Mouse (Mus musculus) megakaryocyte, embryonic 14.5 days (primary cell): ENCODE results near the gene Htr2a. TPM values are rescaled to one million over a fixed set of nuclear protein-coding genes. Genes with fewer than 3 reads are reported as not detected.

Source experiments
- H3K27me3 ChIP-seq: replicated peaks from 2 replicates; pipeline ENCODE3; 2012; ENCODE audit warnings: inconsistent platforms
- H3K36me3 ChIP-seq: replicated peaks from 2 replicates; pipeline ENCODE3; 2012; ENCODE audit warnings: low read length, inconsistent platforms, mixed read lengths
- H3K4me1 ChIP-seq: 2 replicates; pipeline ENCODE4 v1.6.1; 2012; ENCODE audit warnings: inconsistent platforms
- H3K4me3 ChIP-seq: replicated peaks from 2 replicates; pipeline ENCODE3; 2012; ENCODE audit warnings: moderate library complexity, mild to moderate bottlenecking, inconsistent platforms
- H3K9me3 ChIP-seq: 2 replicates; pipeline ENCODE4 v1.6.1; 2012; ENCODE audit warnings: inconsistent platforms
- FLI1 ChIP-seq: IDR thresholded peaks from 2 replicates; pipeline ENCODE4 v1.6.1; 2012; ENCODE audit warnings: low read length, inconsistent platforms, mixed read lengths
- GATA1 ChIP-seq: IDR thresholded peaks from 3 replicates; pipeline ENCODE4 v1.6.1; 2012; ENCODE audit warnings: mixed read lengths, low read length, inconsistent platforms, borderline replicate concordance
- polyA plus RNA-seq: library from polyadenylated mRNA; stranded (reverse); fragments of >175 nt; gene quantifications from 2 replicates; pipeline ENCODE4 v1.2.3, GENCODE M21; 2012; ENCODE audit warnings: low replicate concordance; ENCODE audit not compliant: insufficient read depth

Gene Htr2a
- polyA plus RNA-seq, 1 experiment, result 0.18 TPM

- H3K36me3 ChIP-seq, result peaks cover 67% of the 10 kb centered on the region
- H3K27me3 ChIP-seq, result no peaks in the 10 kb centered on the region
- peaks cover 94% of the 10 kb centered on the region for H3K4me1 ChIP-seq
- no peaks in the 10 kb centered on the region for H3K9me3 ChIP-seq
- H3K4me3 ChIP-seq, result no peak overlapping the region
- TF ChIP-seq FLI1 (no peak), GATA1 (no peak)
Measured at GRCm38 (mm10) chr14:74650001-74650400, 9.4 kb downstream of the Htr2a start.

- Histone ChIP-seq H3K4me3 (peak overlapping the region; percentile 87), H3K27me3 (no peaks in the 10 kb centered on the region), H3K9me3 (no peaks in the 10 kb centered on the region), H3K4me1 (peaks cover 91% of the 10 kb centered on the region), H3K36me3 (peaks cover 60% of the 10 kb centered on the region)
- no peak for TF ChIP-seq GATA1
- no peak for TF ChIP-seq FLI1
Measured at GRCm38 (mm10) chr14:74651678-74652077, 11.0 kb downstream of the Htr2a start.

GRCm38 (mm10) chr14:74657227-74657626 is 16.6 kb downstream of the Htr2a start:
- peaks cover 44% of the 10 kb centered on the region for H3K36me3 ChIP-seq
- H3K9me3 ChIP-seq, result no peaks in the 10 kb centered on the region
- TF ChIP-seq FLI1 (no peak), GATA1 (no peak)
- no peak overlapping the region for H3K4me3 ChIP-seq
- H3K4me1 ChIP-seq, result peaks cover 87% of the 10 kb centered on the region
- H3K27me3 ChIP-seq, result no peaks in the 10 kb centered on the region

GRCm38 (mm10) chr14:74659411-74659841 is 18.8 kb downstream of the Htr2a start:
- Histone ChIP-seq H3K27me3 (no peaks in the 10 kb centered on the region), H3K4me3 (no peak overlapping the region), H3K36me3 (peaks cover 34% of the 10 kb centered on the region), H3K9me3 (no peaks in the 10 kb centered on the region), H3K4me1 (peaks cover 69% of the 10 kb centered on the region)
- no peak for TF ChIP-seq FLI1
- TF ChIP-seq GATA1, result no peak

GRCm38 (mm10) chr14:74672137-74673019 is 31.7 kb downstream of the Htr2a start:
- H3K9me3 ChIP-seq, result no peaks in the 10 kb centered on the region
- H3K27me3 ChIP-seq, result no peaks in the 10 kb centered on the region
- H3K4me1 ChIP-seq, result peaks cover 77% of the 10 kb centered on the region
- peak overlapping the region; percentile 64 for H3K4me3 ChIP-seq
- TF ChIP-seq GATA1 (no peak), FLI1 (no peak)
- peaks cover 35% of the 10 kb centered on the region for H3K36me3 ChIP-seq

GRCm38 (mm10) chr14:74673020-74673350 is 32.3 kb downstream of the Htr2a start:
- no peaks in the 10 kb centered on the region for H3K27me3 ChIP-seq
- H3K4me3 ChIP-seq, result no peak overlapping the region
- H3K4me1 ChIP-seq, result peaks cover 83% of the 10 kb centered on the region
- TF ChIP-seq GATA1, result no peak
- TF ChIP-seq FLI1, result no peak
- H3K9me3 ChIP-seq, result no peaks in the 10 kb centered on the region
- peaks cover 40% of the 10 kb centered on the region for H3K36me3 ChIP-seq

GRCm38 (mm10) chr14:74673584-74673983 is 32.9 kb downstream of the Htr2a start:
- Histone ChIP-seq H3K36me3 (peaks cover 40% of the 10 kb centered on the region), H3K4me1 (peaks cover 86% of the 10 kb centered on the region), H3K27me3 (no peaks in the 10 kb centered on the region), H3K9me3 (no peaks in the 10 kb centered on the region), H3K4me3 (peak overlapping the region; percentile 19)
- no peak for TF ChIP-seq FLI1
- no peak for TF ChIP-seq GATA1

GRCm38 (mm10) chr14:74679841-74680240 is 39.2 kb downstream of the Htr2a start:
- no peak for TF ChIP-seq FLI1
- no peak for TF ChIP-seq GATA1
- Histone ChIP-seq H3K27me3 (no peaks in the 10 kb centered on the region), H3K36me3 (peaks cover 39% of the 10 kb centered on the region)

GRCm38 (mm10) chr14:74684298-74684978 is 43.8 kb downstream of the Htr2a start:
- no peak overlapping the region for H3K4me3 ChIP-seq
- TF ChIP-seq GATA1, result no peak
- TF ChIP-seq FLI1, result no peak
- peaks cover 29% of the 10 kb centered on the region for H3K4me1 ChIP-seq
- peaks cover 57% of the 10 kb centered on the region for H3K36me3 ChIP-seq
- H3K9me3 ChIP-seq, result no peaks in the 10 kb centered on the region
- H3K27me3 ChIP-seq, result no peaks in the 10 kb centered on the region

More at GRCm38 (mm10) chr14:74679841-74680240, 39.2 kb downstream of the Htr2a start:
- H3K4me1 ChIP-seq, result peaks cover 53% of the 10 kb centered on the region
- no peaks in the 10 kb centered on the region for H3K9me3 ChIP-seq
- no peak overlapping the region for H3K4me3 ChIP-seq

- Histone ChIP-seq H3K4me1 (peaks cover 27% of the 10 kb centered on the region), H3K27me3 (no peaks in the 10 kb centered on the region), H3K36me3 (peaks cover 90% of the 10 kb centered on the region), H3K9me3 (no peaks in the 10 kb centered on the region), H3K4me3 (no peak overlapping the region)
- no peak for TF ChIP-seq GATA1
- no peak for TF ChIP-seq FLI1
Measured at GRCm38 (mm10) chr14:74691963-74692362, 51.3 kb downstream of the Htr2a start.
